Mouse (Mus musculus) mouse trophoblast stem cell (cell line): Measurements from ENCODE around the gene Gm20830.
"Not testable (repeated sequence)": the region's sequence is repeated elsewhere in the genome, so short reads cannot be mapped to it uniquely, and the experiment has no call there.

Experiments
- in situ Hi-C, 2 experiments: fragments of 300-500 bp; cut with MseI, MboI; formaldehyde crosslinking; loops; 2 replicates in 1 of 2; 3 replicates in 1 of 2; pipeline ENCODE4 v1.15.1; 2025

The Gm20830 gene

GRCm38 (mm10) chrY:6918182-6918581, at the start of gene Gm20830:
TSS of gene Gm20830 (minus strand) at chrY:6918282.
- in situ Hi-C loops, result not testable (repeated sequence)
